Mouse (Mus musculus): ENCODE data around the gene A030003K21Rik. TPM values are rescaled to one million over a fixed set of nuclear protein-coding genes. Genes with fewer than 3 reads are reported as not detected.
"Not testable (repeated sequence)": the region's sequence is repeated elsewhere in the genome, so short reads cannot be mapped to it uniquely, and the experiment has no call there.

Gene A030003K21Rik
- polyA plus RNA-seq, 1 experiment = not detected

DNA sequence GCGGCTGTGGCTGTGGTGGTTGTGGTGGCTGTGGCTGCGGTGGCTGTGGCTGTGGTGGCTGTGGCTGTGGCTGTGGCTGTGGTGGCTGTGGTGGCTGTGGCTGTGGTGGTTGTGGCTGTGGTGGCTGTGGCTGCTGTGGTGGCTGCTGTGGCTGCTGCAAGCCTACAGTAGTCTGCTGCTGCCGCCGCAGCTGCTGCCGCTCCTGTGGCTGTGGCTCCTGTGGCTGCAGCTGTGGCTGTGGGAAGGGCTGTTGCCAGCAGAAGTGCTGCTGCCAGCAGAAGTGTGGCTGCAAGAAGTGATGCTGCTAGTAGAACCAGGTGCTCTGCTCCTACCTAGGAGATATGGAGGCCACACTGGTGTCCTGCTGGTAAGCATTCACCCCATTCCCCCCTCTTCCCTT is 29.8 kb downstream of the A030003K21Rik start:
- not testable (repeated sequence) for DNase-seq (ENCODE audit: extremely low spot score in 1 of 2, low spot score in 1 of 2)

DNA sequence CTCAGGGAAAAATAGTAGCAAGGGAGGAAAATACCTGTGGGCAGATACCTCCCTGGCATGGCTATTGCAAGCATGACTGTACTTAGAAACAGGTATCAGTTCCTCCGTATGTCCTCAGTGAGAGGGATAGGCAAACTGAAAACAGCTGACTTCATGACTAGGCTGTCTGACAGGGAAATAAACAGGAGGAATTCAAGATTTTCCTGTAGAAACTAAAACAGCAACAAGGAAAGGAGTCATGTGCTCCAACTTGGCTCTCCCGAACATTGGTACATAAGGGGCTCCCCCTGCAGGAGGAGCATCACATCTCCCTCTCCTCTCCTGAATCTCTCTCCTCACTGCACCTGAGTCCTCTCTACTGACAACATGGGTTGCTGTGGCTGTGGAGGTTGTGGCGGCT is 30.2 kb downstream of the A030003K21Rik start, which contains the start of gene A030005L19Rik:
TSS of gene A030005L19Rik (plus strand) at position 301 of the 400 bp plus-strand sequence.
- DNase-seq (ENCODE audit: extremely low spot score in 1 of 2, low spot score in 1 of 2) = no peak

DNA sequence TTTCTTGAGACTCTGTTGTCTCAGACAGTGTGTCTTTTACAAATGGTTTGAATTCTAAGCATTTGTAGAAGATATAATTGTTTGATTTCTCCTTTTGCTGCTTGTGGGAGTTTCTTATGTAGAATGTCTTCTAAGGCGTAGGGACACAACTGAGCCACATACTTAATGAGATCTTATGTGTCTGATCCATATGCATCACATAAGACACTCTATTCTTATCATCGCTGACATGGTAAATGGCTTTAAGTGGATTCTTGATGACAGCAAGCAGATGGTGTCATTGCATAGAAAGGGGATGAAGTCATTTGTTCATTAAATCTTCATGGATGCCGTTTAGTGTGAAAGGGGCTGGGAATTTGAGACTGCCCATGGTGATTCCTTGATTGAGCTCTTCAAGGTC is 37.3 kb downstream of the A030003K21Rik start:
- no peak for DNase-seq (ENCODE audit: extremely low spot score in 1 of 2, low spot score in 1 of 2)

DNA sequence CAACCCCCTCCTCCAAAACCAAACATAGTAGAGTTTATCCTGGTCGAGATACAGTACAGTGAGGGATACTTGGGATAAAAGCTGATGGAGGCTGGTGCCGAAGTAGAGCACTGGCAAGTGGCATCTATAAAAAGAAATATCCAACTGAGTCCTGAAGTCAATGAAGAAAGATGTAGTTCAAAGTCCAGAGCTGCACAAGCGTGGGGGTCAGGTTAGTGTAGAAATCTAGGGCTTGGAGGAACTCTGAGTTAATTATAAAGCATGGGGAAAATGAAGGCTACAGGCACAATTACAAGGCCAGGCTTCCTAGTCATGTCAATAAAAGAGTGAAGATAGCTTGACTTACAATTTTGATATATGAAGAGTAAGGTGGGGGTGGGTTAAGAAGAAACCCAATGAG is 42.0 kb downstream of the A030003K21Rik start:
- no peak for DNase-seq (ENCODE audit: extremely low spot score in 1 of 2, low spot score in 1 of 2)

DNA sequence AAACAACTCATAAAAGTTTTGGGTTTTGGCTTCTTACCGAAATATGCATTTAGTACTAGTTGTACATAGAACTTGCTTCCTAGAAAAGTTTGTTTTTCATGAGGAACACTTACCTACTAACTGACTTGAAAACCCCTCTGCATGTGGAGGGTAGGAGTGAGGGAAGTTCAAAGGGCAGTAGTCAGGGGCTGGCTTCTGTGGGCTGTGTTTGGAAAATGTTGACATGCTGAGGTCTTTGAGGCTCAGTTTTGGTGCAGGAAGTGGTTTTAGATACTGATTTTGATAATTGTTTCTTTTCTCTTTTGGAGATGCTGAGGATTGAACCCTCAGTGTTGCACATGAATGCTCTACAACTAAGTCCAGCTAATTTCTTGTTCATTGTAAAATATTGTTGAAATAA is 42.6 kb downstream of the A030003K21Rik start:
- DNase-seq (ENCODE audit: extremely low spot score in 1 of 2, low spot score in 1 of 2) = no peak

DNA sequence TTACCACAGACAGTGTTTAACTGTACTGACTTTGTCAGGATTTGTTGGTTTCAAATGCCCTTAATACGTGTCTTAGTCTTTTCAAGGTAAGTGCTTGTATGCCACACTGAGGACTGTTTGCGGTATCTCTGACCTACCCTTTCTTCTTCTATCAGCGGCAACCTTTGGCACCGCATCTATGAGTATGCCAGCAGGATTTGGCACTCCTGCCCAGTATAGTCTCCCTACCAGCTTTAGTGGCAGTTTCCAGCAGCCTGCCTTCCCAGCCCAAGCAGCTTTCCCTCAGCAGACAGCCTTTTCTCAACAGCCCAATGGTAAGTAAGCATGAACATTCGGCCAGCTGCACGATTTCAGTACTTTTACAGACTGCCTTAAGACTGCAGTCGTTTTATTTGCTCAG is 49.9 kb downstream of the A030003K21Rik start:
- DNase-seq (ENCODE audit: extremely low spot score in 1 of 2, low spot score in 1 of 2) = no peak

Other genes with a start within 250 kb of the A030003K21Rik start
- gene Mff, start 218.5 kb downstream of the A030003K21Rik start, polyA plus RNA-seq (2012; rRNA removed) = 309 and 333 TPM in 2 replicates
- not detected in 2 replicates for gene Tm4sf20, start 174.9 kb downstream of the A030003K21Rik start, polyA plus RNA-seq (2012; rRNA removed)
- not detected in 2 replicates for gene Gm47791, start 172.1 kb downstream of the A030003K21Rik start, polyA plus RNA-seq (2012; rRNA removed)
- gene Agfg1, start 103.9 kb downstream of the A030003K21Rik start, polyA plus RNA-seq (2012; rRNA removed) = 36.0 and 36.3 TPM in 2 replicates
- gene A030005L19Rik, start 30.1 kb downstream of the A030003K21Rik start, polyA plus RNA-seq (2012; rRNA removed) = 1.5 and 2.2 TPM in 2 replicates
- 0.15 and 0.20 TPM in 2 replicates for gene A030014E15Rik, start 18.5 kb downstream of the A030003K21Rik start, polyA plus RNA-seq (2012; rRNA removed)
- not detected in 2 replicates for gene Gm6217, start 12.0 kb downstream of the A030003K21Rik start, polyA plus RNA-seq (2012; rRNA removed)
- not detected in 2 replicates for gene Gm7544, start 12.6 kb upstream of the A030003K21Rik start, polyA plus RNA-seq (2012; rRNA removed)
- not detected in 2 replicates for gene Gm47955, start 16.9 kb upstream of the A030003K21Rik start, polyA plus RNA-seq (2012; rRNA removed)
- gene Gm47959, start 57.2 kb upstream of the A030003K21Rik start, polyA plus RNA-seq (2012; rRNA removed) = not detected in 2 replicates
- 3.8 and 5.0 TPM in 2 replicates for gene Slc19a3, start 95.1 kb upstream of the A030003K21Rik start, polyA plus RNA-seq (2012; rRNA removed)
- gene Krtap28-10, start 99.1 kb upstream of the A030003K21Rik start, polyA plus RNA-seq (2012; rRNA removed) = not detected in 2 replicates
- gene Gm47969, start 101.5 kb upstream of the A030003K21Rik start, polyA plus RNA-seq (2012; rRNA removed) = 0.14 TPM in 1 of 2 replicates, not detected in the other
- not detected in 2 replicates for gene A030005K14Rik, start 116.0 kb upstream of the A030003K21Rik start, polyA plus RNA-seq (2012; rRNA removed)
- 0.18 TPM in 1 of 2 replicates, not detected in the other for gene Krtap28-13, start 117.5 kb upstream of the A030003K21Rik start, polyA plus RNA-seq (2012; rRNA removed)
- not detected in 2 replicates for gene Ccl20, start 173.4 kb upstream of the A030003K21Rik start, polyA plus RNA-seq (2012; rRNA removed)
- 0.44 and 0.48 TPM in 2 replicates for gene Daw1, start 216.4 kb upstream of the A030003K21Rik start, polyA plus RNA-seq (2012; rRNA removed)

All from frontal cortex, adult 2 months (tissue).